Comparison of ENCODE assay signal across 18 mouse cellular contexts in genomic region chrX:13285772-13286171, GRCm38 (mm10).
"Had no signal": no experiment of that assay in that cellular context is flagged by ENCODE, and none has a peak within 500 bp of the region (broad histone marks: within the 10 kb centered on the region; RNA-seq: fewer than 3 reads in every experiment).

No protein-coding gene starts in this region.

- H3K4me3 ChIP-seq: layer of hippocampus, adult 2 months; limb, embryonic 10.5 days; limb, embryonic 13.5 days; liver, embryonic 15.5 days; midbrain, embryonic 10.5 days; myocyte had no signal

- H3K27me3 ChIP-seq: limb, embryonic 13.5 days; liver, embryonic 15.5 days; midbrain, embryonic 13.5 days had no signal

- H3K9ac ChIP-seq: limb, embryonic 13.5 days; liver, embryonic 15.5 days; midbrain, embryonic 13.5 days had no signal

- H3K4me2 ChIP-seq: liver, embryonic 15.5 days; midbrain, embryonic 13.5 days had no signal

- H3K27ac ChIP-seq: layer of hippocampus, adult 2 months; limb, embryonic 10.5 days; limb, embryonic 13.5 days; liver, embryonic 15.5 days; midbrain, embryonic 10.5 days; midbrain, embryonic 13.5 days; stomach, postnatal 0 days had no signal

- ATAC-seq: intestine, embryonic 16.5 days; midbrain, embryonic 13.5 days; midbrain, embryonic 16.5 days had no signal

- H3K9me3 ChIP-seq: limb, embryonic 10.5 days; limb, embryonic 13.5 days; liver, embryonic 15.5 days; midbrain, embryonic 10.5 days; midbrain, embryonic 13.5 days had no signal

- DNase-seq: kidney, adult 18-20 months; kidney, adult 9 months; kidney, postnatal 14 days; layer of hippocampus, adult 9-11 months; lung, adult 2 months; lung, postnatal 14 days; lung, postnatal 4 days; thymus, postnatal 36 days had no signal
